Mouse (Mus musculus): ENCODE measurements around the gene Sgk2. TPM values are rescaled to one million over a fixed set of nuclear protein-coding genes. Genes with fewer than 3 reads are reported as not detected.

Gene Sgk2
- polyA plus RNA-seq (2015; fragmentation: Nextera tagmentation; extraction: Ambion mirVana) = 0.05 TPM in 1 of 2 replicates, not detected in the other

DNA sequence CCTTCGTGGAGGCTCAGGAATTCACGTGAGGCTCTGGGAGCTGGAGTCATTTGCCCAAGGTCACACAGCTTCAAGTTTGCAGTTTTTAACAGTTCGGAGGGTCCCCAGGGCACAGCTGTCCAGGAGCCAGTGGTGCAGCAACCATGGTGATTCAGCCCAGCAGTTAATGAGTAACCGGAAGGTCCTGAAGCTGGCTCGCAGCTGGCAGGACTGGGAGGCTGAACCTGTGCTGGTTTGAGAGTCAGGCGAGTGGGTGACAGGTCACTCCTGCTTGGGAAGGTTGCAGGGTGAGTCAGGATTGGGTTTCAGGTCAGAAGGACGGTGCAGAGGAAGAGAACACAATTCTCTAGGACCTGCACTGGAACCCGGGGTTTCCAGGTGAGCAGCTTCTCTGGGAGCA lies at the start of gene Sgk2:
Gene Sgk2 (plus strand): TSS at position 113 of the 400 bp plus-strand sequence.
- WGBS = 54% methylated on average over 8 of the region's 8 CpGs

DNA sequence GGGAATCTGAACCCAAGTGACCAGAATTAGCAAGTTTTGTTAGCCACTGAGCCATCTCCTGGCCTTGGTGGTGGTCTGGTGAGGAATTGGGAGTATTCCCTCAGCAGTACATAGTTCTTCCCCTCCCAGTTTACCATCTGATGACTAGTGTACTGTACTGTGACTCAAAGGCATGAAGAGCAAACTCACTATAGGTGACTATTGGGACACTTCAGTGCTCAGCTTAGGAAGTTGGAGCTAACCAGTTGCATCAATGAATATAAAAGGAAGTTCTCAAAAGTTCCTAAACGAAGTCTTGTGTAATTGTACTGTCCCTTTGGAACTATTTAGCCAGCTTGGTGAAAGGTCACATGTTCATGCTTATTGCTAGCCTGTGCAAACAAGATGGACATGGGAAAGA lies 47.6 kb upstream of the Sgk2 start:
- Histone ChIP-seq H3K4me2 (no peak overlapping the region), H3K9ac (no peak overlapping the region), H3K27ac (no peak overlapping the region), H3K4me3 (no peak overlapping the region), H3K9me3 (no peaks in the 10 kb centered on the region), H3K36me3 (peaks cover 50% of the 10 kb centered on the region), H3K27me3 (0 out of 2 replicates have a peak, but pooled peaks cover 5% of the 10 kb centered on the region), H3K4me1 (peaks cover 22% of the 10 kb centered on the region)
- no peak for ATAC-seq (ENCODE audit: insufficient number of reproducible peaks, low FRiP score, low TSS enrichment, low read depth)
- 67% methylated on average over 1 of the region's 1 CpGs for WGBS

More for the DNA sequence above, at the start of gene Sgk2:
- Histone ChIP-seq H3K27me3 (no peaks in the 10 kb centered on the region; the same call in 1 of the 2 replicates), H3K9me3 (no peaks in the 10 kb centered on the region), H3K36me3 (no peaks in the 10 kb centered on the region), H3K4me3 (no peak within 1 kb of the TSS), H3K4me2 (no peak within 1 kb of the TSS), H3K9ac (no peak within 1 kb of the TSS), H3K27ac (no peak within 1 kb of the TSS), H3K4me1 (peaks cover 4% of the 10 kb centered on the region; the same call in 1 of the 2 replicates)
- ATAC-seq (ENCODE audit: insufficient number of reproducible peaks, low FRiP score, low TSS enrichment, low read depth) = no peak

DNA sequence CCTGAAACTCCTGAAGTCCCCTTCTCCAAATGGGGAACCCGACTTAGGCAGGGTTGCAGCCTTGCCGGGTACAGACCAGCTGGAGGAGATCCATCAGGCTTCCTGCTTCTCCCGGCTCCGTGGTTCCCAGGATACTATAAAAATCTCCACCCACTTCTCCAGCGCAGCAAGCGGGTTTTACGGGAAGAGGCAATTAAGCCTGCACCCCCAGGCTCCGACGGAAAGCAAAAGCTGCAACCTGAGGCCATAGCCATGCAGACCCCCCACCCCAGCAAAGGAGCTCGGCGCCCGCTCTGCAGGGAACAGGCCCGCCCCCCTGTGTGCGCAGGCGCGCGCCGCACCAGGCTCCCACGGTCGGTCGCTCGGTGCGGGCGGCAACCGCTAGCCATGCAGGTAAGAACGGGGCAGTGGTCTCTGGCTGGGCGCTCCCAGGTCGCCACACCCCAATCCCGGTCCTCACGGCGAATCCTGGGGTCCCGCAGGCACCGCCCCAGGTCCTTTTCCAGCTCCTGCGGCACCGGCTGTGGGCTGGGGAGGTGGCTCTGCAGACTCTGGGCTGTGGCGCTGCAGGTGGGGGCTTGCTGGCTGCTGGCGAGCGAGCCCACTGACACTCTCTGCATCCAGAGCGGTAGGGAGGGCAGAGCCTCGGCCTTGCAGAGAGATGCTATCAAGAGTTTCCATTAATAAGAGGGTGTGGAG lies 43.8 kb upstream of the Sgk2 start, which contains the start of gene L3mbtl1:
Gene L3mbtl1 (plus strand): TSS at position 325 of the 699 bp plus-strand sequence.
- Histone ChIP-seq H3K9me3 (no peaks in the 10 kb centered on the region), H3K4me3 (peak within 1 kb of the TSS; percentile 56), H3K27ac (no peak within 1 kb of the TSS; the same call in 1 of the 2 replicates), H3K27me3 (0 out of 2 replicates have a peak, but pooled peaks cover 8% of the 10 kb centered on the region), H3K36me3 (peaks cover 21% of the 10 kb centered on the region), H3K9ac (peak within 1 kb of the TSS; percentile 42), H3K4me2 (peak within 1 kb of the TSS; percentile 99), H3K4me1 (peaks cover 22% of the 10 kb centered on the region)
- no peak for ATAC-seq (ENCODE audit: insufficient number of reproducible peaks, low FRiP score, low TSS enrichment, low read depth)
- WGBS = 1% methylated on average over 40 of the region's 40 CpGs

DNA sequence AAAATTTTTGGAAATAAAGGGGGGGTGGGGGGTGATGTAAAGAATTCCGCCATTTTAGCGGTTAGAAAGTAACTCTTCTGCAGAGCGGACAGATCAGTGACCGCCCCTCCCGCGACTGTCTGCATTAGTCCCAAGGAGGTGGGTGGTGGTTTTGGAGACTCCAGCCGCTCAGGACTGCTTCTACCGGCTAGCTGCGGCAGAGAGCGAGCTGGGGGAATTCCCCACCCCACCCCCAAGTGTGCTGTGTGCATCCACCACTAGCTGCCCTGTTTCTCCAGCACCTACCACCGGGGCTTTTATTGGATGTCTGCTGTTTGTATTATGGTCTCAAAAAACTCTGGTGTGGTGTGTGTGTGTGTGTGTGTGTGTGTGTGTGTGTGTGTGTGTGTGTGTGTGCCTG lies 43.2 kb upstream of the Sgk2 start:
- Histone ChIP-seq H3K27me3 (0 out of 2 replicates have a peak, but pooled peaks cover 8% of the 10 kb centered on the region), H3K27ac (no peak overlapping the region), H3K4me1 (peaks cover 22% of the 10 kb centered on the region), H3K9ac (no peak overlapping the region), H3K36me3 (peaks cover 15% of the 10 kb centered on the region), H3K9me3 (no peaks in the 10 kb centered on the region), H3K4me2 (peak overlapping the region; percentile 99), H3K4me3 (peak overlapping the region; percentile 56)
- ATAC-seq (ENCODE audit: insufficient number of reproducible peaks, low FRiP score, low TSS enrichment, low read depth) = no peak
- 7% methylated on average over 11 of the region's 11 CpGs for WGBS

DNA sequence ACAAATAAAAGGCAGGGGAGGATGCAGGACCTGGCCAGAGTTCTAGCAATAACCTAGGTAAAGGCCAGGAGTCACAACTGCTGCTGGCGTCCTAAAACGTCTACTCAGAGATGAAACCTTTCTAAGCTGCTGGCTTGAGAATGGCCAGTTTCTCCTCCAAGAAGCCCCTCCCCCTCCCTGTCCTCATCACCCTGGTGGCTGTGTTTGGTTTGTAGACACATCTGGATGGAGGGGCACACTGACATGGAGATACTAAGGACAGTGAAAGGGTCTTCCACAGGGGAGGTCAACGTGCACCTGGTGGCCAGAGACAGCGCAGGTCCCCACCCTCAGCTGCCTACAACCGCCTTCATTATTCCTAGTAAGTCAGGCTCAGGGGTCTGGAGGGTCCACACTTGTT lies 40.2 kb upstream of the Sgk2 start:
- WGBS = 81% methylated on average over 5 of the region's 5 CpGs
- Histone ChIP-seq H3K36me3 (no peaks in the 10 kb centered on the region), H3K9ac (no peak overlapping the region), H3K27me3 (0 out of 2 replicates have a peak, but pooled peaks cover 5% of the 10 kb centered on the region), H3K9me3 (no peaks in the 10 kb centered on the region), H3K27ac (no peak overlapping the region), H3K4me1 (peaks cover 16% of the 10 kb centered on the region), H3K4me2 (no peak overlapping the region), H3K4me3 (no peak overlapping the region)
- no peak for ATAC-seq (ENCODE audit: insufficient number of reproducible peaks, low FRiP score, low TSS enrichment, low read depth)

DNA sequence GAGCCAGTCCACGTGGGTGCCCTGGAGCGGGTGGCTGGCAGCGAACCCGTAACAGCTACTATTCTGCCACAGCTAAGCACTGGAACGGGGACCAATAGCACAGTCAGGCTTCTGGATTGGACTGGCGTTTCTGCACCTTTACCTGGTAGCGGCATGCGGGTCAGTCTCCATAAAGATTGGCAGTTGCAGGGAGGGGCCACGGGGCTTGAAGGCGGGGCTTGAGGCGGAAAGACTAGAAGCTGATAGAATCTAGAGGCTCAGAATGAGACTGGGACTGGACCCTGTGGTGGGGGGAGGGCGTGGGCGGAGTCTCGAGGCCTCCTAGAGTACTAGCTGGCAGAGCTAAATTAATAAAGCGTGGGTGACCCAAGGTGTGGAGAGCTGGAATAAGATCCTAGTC lies 39.4 kb upstream of the Sgk2 start:
- Histone ChIP-seq H3K36me3 (no peaks in the 10 kb centered on the region), H3K27me3 (0 out of 2 replicates have a peak, but pooled peaks cover 5% of the 10 kb centered on the region), H3K4me2 (peak overlapping the region; percentile 41), H3K9ac (no peak overlapping the region), H3K4me1 (peaks cover 13% of the 10 kb centered on the region), H3K27ac (no peak overlapping the region), H3K4me3 (peak overlapping the region; percentile 16), H3K9me3 (no peaks in the 10 kb centered on the region)
- no peak for ATAC-seq (ENCODE audit: insufficient number of reproducible peaks, low FRiP score, low TSS enrichment, low read depth)
- WGBS = 35% methylated on average over 15 of the region's 15 CpGs

DNA sequence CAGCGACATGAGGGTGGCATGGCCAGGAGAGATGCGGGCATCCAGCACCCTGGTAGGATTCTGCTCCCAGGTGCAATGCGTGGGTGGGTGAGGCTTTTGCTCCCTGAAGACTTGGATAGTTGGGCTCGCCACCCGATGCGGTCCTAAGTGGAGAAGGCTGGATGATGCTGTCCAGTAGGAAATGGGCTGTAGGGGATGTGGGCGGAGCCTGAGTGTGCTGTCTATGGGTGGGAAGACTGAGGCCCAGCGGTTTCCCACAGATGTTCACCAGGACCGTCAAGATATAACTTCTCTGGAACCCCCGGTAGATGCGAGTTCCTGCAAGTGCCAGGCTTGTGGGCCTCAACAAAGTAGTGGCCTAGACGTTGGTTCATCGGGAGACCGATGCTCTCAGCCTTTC lies 38.9 kb upstream of the Sgk2 start:
- WGBS = 60% methylated on average over 14 of the region's 14 CpGs
- ATAC-seq (ENCODE audit: insufficient number of reproducible peaks, low FRiP score, low TSS enrichment, low read depth) = no peak
- Histone ChIP-seq H3K9ac (no peak overlapping the region), H3K4me3 (peak overlapping the region; percentile 16), H3K4me1 (peaks cover 8% of the 10 kb centered on the region), H3K27ac (no peak overlapping the region), H3K9me3 (no peaks in the 10 kb centered on the region), H3K27me3 (0 out of 2 replicates have a peak, but pooled peaks cover 5% of the 10 kb centered on the region), H3K36me3 (no peaks in the 10 kb centered on the region), H3K4me2 (peak overlapping the region; percentile 41)

DNA sequence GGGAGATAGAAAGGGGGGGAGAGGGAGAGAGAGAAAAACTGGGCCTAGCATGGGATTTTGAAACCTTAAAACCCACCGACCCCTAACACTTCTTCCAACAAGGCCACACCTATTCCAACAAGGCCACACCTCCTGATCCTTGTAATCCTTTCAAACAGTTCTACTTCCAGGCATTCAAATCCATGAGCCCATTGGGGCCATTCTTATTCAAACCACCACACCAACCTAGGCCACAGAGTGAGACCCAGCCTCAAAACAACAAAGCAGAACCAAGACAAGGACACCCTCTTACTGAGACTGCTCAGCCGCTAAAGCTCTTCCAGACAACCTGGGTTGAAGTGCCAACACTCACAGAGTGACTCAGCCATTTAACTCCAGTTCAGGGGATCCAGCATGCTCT lies 36.4 kb upstream of the Sgk2 start:
- no peaks in the 10 kb centered on the region for H3K27me3 ChIP-seq
- 84% methylated on average over 2 of the region's 2 CpGs for whole genome bisulfite sequencing
- no peak overlapping the region for H3K4me3 ChIP-seq
- no peaks in the 10 kb centered on the region for H3K4me1 ChIP-seq
- no peak overlapping the region for H3K9ac ChIP-seq
- no peak overlapping the region for H3K27ac ChIP-seq
- no peaks in the 10 kb centered on the region for H3K9me3 ChIP-seq
- no peak overlapping the region for H3K4me2 ChIP-seq
- no peaks in the 10 kb centered on the region for H3K36me3 ChIP-seq
- ATAC-seq (ENCODE audit: insufficient number of reproducible peaks, low FRiP score, low TSS enrichment, low read depth) = no peak

DNA sequence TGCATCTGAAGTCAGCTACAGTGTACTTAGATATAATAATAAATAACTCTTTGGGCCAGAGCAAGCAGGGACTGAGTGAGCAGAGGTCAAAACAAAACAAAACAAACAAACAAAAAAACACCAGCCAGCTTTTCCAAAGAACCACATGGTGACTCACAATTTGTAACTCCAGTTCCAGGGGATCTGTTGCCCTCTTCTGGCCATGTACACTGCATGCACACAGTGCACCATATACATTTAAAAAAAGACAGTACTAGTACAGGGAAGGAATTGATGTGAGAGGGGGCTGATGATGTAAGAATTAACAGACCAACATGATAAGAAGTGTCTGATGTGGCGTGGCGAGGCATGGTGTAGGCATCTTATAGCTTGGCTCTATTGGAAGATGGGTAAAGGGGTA lies 30.3 kb upstream of the Sgk2 start:
- Histone ChIP-seq H3K9me3 (no peaks in the 10 kb centered on the region), H3K27ac (no peak overlapping the region), H3K27me3 (no peaks in the 10 kb centered on the region), H3K4me1 (no peaks in the 10 kb centered on the region), H3K9ac (no peak overlapping the region), H3K4me2 (no peak overlapping the region), H3K4me3 (no peak overlapping the region), H3K36me3 (no peaks in the 10 kb centered on the region)
- ATAC-seq (ENCODE audit: insufficient number of reproducible peaks, low FRiP score, low TSS enrichment, low read depth) = no peak
- WGBS = 92% methylated on average over 2 of the region's 2 CpGs

DNA sequence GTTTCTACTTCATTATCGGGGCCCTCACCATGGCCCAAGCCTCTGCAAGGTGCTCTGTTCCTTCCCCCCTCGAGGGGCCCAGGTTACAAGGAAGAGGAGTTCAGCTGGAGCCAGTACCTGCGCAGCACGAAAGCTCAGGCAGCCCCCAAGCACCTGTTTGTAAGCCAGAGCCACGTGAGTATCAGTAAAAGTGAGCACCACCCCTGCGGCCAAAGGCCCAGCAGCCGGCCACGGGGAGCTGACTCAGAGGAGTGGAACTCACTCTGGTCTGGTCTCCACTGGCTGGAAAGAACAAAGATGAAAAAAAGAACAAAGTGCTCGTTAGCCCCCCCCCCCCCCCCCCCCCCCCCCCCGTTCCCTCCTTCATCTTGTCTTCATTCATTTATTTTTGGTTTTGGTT lies 25.8 kb upstream of the Sgk2 start:
- Histone ChIP-seq H3K36me3 (no peaks in the 10 kb centered on the region), H3K4me3 (no peak overlapping the region), H3K9ac (no peak overlapping the region), H3K4me1 (no peaks in the 10 kb centered on the region), H3K9me3 (no peaks in the 10 kb centered on the region), H3K27me3 (no peaks in the 10 kb centered on the region), H3K4me2 (no peak overlapping the region), H3K27ac (no peak overlapping the region)
- no peak for ATAC-seq (ENCODE audit: insufficient number of reproducible peaks, low FRiP score, low TSS enrichment, low read depth)
- 52% methylated on average over 9 of the region's 10 CpGs for WGBS

DNA sequence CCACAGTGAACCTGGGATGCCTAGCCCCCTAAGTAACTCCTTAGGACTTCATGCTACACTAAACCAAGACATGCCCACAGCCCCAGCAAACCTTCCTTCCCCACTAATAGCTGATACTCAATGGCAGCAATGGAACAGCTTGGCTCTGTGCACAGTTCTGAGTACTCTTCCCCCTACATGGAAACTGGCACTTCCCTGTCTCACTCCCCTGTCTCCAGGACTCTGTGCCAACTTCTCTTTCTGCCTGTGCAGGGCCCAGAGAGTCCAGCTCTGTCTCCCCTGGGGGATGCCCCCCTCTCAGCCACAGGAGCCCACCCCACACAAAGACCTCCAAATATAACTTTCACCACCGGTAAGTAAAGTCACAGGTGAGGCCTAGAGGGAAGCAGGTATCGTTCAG lies 20.4 kb upstream of the Sgk2 start:
- Histone ChIP-seq H3K36me3 (no peaks in the 10 kb centered on the region), H3K4me2 (no peak overlapping the region), H3K9me3 (no peaks in the 10 kb centered on the region), H3K9ac (no peak overlapping the region), H3K4me3 (no peak overlapping the region), H3K27ac (no peak overlapping the region), H3K27me3 (no peaks in the 10 kb centered on the region), H3K4me1 (no peaks in the 10 kb centered on the region)
- 95% methylated on average over 2 of the region's 2 CpGs for WGBS
- no peak for ATAC-seq (ENCODE audit: insufficient number of reproducible peaks, low FRiP score, low TSS enrichment, low read depth)

DNA sequence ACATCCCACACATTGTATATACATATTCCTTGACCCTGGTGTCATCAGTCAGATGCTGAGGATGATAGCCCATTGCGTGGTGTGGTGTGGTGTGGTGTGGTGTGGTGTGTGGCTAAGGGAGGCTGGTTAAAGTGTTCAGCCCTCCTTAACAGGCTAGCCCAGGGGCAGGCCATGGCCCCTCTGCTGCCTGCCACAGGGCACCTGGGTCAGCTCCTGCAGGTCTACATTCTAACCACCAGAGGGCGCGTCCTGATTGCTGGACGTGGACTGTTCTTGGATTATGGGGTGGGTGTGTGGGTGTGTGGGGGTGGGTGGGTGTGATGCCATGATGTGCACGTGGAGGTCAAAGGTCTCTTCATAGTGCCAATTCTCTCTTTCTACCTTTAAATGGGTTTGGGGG lies 18.8 kb upstream of the Sgk2 start:
- Histone ChIP-seq H3K27me3 (no peaks in the 10 kb centered on the region), H3K9me3 (no peaks in the 10 kb centered on the region), H3K4me2 (no peak overlapping the region), H3K36me3 (no peaks in the 10 kb centered on the region), H3K4me1 (0 out of 2 replicates have a peak, but pooled peaks cover under 1% of the 10 kb centered on the region), H3K4me3 (no peak overlapping the region), H3K27ac (no peak overlapping the region), H3K9ac (no peak overlapping the region)
- no peak for ATAC-seq (ENCODE audit: insufficient number of reproducible peaks, low FRiP score, low TSS enrichment, low read depth)
- 5% methylated on average over 5 of the region's 5 CpGs for WGBS

Measured in limb, embryonic 15.5 days (tissue).